Mouse (Mus musculus): ENCODE results near the gene Ndufs8.

DNA sequence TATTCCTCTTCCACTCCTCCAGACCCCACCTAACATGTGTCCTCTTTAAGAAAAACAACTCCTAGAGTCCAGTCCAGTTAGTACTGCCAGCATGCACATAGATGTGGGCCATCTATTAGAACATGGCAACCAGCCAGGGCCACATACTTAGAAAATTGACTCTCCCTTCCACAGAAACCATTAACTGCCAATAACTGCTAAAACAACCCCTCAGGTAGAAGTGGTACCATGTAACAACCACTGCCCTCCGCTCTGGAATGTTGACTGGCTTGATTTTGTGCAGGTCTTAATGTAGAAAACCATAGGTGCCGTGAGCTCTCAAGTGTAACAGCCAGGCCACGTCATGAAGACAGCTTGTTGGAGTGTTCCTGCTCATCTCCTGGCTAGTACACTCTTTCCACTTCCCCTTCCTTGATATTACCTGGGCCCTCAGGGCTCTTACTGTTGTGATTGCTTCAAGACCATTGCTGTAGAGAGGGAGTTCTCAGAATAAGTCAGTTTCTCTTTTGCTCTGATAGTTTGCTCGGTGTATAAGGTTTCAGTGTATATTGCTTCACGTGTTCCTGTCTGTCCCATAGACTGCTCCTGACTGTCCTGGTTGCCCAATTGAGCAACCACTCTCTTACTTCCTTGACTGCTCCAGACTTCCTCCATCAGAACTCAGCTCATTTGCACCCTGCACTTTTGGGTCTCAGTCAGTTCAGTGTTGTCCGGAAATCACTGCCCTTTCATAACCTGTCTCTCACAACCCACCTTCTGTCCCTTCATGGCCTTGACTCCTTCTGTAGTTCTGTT lies 32.3 kb downstream of the Ndufs8 start:
- TF ChIP-seq CTCF (IDR thresholded peaks at IDR 0.05) (no peak), EP300 (IDR thresholded peaks at IDR 0.05) (peak; percentile 28)
